Mouse (Mus musculus) kidney, postnatal 10 days (tissue): ENCODE results near the gene Lsm7.

Experiments
- DNase-seq: peaks from one replicate; pipeline ENCODE4 v3.0.0; 2021; ENCODE audit warnings: mixed read lengths

Lsm7 gene

DNA sequence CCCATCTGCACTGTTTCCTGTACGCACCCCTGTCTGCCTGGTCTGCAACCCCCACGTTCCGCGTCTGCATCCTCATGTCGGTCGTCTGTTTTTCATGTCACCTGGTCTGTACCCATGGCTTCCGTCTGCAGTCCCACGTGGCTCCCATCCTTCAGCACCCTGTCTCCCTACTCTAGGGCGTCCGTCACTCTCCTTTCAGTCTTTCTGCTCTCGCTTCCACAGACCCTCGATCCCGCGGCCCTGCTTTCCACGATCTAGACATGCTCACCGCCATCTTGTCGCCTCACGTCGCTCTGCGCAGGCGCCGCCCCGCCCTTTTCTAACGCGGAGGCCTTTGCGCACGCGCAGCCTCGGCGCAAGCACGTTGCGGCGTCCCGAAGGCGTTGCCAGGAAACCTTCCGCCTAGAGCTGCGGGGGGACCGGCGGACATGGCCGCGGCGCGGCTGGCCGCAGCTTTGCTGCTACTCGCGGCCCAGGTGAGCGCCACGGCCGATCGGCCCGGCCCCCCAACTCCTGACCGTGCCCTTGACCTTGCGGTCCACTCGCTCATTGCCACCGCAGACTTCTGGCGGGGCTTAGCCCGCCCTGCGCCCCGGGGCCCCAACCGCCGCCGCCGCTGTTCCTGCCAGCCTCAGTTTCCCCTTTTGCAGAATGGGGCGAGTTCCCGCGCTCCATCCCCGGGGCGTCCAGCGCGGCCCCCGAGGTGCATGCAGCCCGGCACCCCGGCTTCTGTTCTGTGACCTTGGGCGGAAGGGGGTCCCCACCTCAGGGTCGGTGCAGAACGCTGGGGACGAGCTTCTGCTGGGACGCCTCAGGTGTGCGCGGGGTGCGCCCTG, at the start of gene Lsm7, which contains the start of gene Sppl2b:
Gene Lsm7, minus strand, starts transcription at position 297 of the 836 bp plus-strand sequence.
Gene Sppl2b, plus strand, starts transcription at position 363 of the 836 bp plus-strand sequence.
- peak; percentile 98 for DNase-seq

DNA sequence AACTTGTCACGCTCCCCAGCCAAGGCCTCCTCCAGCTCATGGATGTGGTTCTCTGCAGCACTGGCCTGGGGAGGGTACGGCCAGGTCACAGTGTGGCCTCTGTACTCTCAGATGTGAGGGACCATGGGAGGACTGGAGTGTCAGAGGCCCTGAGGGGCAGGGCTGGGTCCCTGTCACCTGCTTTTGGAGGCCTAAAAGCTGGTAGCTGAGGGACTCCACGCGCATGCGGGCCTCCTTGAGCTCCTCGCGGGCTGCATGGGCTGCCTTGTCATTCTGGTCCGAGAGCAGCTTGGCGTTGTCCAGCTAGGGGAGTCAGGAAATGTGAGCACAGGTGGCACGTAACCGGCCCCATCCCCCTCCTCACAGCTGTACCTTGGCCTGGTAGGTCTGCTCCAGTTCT, 49.7 kb upstream of the Lsm7 start:
- no peak for DNase-seq

DNA sequence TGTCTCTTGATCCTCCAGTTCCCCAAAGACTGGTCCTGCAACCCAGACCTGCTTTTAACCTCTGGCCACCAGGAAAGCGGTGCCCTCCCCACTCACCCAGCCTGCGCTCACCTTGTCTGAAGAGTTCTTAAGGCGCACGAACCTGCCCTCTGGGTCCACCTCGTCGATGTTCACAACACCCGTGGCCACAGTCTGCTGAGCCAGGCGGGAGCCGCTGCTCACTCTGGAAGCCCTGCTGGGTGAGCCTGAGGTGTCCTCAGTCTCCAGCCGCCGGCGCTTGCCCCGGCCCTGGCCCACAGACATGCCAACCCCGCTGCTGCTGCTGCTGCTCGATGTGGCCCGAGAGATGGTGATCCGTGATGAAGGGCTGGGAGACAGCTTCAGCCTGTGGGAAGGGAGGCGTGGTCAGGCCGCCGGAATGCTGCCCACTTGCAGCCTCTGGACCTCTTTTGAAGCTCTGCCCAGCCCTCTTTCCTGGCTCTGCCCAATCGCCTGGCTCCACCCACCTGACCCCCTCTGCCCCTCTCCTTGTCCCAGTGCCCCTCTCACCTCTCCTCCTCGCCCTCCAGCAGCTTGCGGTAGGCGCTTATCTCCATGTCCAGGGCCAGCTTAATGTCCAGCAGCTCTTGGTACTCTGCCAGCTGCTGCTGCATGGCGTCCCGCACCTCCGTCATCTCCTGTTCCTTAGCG, 49.1 kb upstream of the Lsm7 start:
- DNase-seq, result peak; percentile 32

DNA sequence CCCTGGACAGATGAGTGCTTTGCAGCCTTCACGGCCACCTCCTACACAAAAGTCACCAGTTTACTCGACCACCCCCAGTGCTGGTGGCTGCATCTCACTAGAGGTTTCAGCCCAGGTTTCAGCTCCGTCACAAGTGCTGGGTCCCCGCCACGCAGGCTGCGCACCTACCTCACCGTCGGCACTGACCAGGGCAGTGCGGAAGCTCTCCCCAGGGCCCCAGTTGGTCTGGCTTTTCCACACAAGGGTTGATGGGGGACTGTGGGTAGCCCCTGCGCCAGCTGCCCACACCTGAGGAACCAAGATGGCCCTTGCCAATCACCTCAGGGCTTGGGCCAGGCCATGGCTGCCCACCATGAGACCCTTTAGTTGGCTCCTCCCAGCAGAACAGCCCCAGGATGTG, 48.3 kb upstream of the Lsm7 start:
- no peak for DNase-seq

- no peak for DNase-seq
These were observed 47.4 kb upstream of the Lsm7 start for GRCm38 (mm10) chr10:80902273-80902940.

- peak; percentile 28 for DNase-seq
These were observed 46.6 kb upstream of the Lsm7 start for GRCm38 (mm10) chr10:80901409-80902272.

- DNase-seq, result peak; percentile 98
These were observed 45.6 kb upstream of the Lsm7 start, which contains the start of gene Timm13 for GRCm38 (mm10) chr10:80900318-80901247. Gene Timm13 (minus strand): TSS chr10:80900969.

DNA sequence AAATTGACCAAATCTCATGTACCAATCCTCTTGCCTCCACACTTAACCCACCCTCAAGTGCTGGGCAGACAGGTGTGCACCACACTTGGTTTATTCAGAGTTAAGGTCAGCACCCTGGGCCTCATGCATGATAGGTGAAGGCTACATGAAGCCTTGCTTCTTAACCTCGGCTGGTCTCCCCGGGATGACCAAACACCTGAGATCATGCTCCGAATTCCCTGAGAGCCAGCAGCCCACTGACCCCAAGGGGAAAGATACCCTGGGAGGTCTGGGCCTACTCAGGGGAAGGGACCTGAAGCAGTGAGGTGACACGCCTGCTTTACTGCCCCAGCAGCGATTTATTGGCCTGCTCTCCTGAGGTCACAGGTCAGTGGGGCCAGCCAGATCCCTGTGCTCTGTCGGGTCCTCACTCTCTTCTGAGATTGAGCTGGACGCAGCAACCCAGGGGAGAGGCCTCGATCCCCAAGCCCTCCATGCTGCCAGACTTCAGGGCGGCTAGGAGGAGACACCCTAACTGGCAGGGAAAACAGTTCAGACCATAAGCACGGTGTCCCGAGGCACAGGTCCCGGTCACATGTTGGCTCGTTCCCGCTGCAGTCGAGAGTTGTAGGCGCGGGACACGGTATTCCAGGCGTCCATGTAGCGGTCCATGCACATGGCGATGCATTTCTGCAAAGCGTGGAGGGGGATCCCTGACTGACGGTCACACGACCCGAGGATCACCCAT, 44.7 kb upstream of the Lsm7 start:
- DNase-seq, result no peak

DNA sequence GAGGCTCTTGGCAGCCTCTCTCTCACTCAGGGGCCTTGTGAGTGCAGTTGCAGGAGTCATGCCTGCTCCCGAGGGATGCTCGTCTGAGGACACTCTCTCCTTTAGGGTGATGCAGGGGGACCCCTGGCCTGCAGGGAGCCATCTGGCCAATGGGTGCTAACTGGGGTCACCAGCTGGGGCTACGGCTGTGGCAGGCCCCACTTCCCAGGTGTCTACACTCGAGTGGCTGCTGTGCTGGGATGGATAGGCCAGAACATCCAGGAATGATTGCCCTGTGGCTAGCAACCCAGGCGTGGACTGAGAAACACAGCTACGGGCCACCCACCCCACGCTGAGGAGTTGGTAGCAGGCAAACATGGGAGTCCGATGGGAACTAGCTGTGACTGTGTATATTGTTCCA, 44.1 kb upstream of the Lsm7 start:
- DNase-seq, result no peak

- DNase-seq, result no peak
These were observed 43.0 kb upstream of the Lsm7 start for GRCm38 (mm10) chr10:80897861-80898510.

GRCm38 (mm10) chr10:80896581-80897485, 41.8 kb upstream of the Lsm7 start:
- DNase-seq, result no peak

- DNase-seq, result no peak
These were observed 40.7 kb upstream of the Lsm7 start for GRCm38 (mm10) chr10:80895697-80896096.

- DNase-seq, result no peak
These were observed 40.1 kb upstream of the Lsm7 start for GRCm38 (mm10) chr10:80895100-80895499.

GRCm38 (mm10) chr10:80887181-80887580, 32.2 kb upstream of the Lsm7 start:
- peak; percentile 81 for DNase-seq

DNA sequence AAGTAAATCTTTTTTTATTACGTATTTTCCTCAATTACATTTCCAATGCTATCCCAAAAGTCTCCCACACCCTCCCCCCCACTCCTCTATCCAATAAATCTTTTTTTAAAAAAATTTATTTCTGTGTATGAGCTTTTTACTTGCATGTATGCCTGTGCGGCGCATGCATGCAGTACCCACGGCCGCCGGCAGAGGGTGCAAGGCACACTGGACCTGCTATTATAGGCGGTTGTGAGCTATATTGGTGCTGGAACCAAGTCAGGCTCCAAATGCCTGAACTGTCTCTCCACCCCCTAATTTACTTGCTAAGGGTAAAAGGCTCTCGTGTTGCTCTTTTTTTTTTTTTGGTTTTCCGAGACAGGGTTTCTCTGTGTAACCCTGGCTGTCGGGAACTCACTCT, 26.3 kb upstream of the Lsm7 start:
- DNase-seq, result peak; percentile 86

GRCm38 (mm10) chr10:80880901-80881300, 25.9 kb upstream of the Lsm7 start:
- DNase-seq, result no peak

DNA sequence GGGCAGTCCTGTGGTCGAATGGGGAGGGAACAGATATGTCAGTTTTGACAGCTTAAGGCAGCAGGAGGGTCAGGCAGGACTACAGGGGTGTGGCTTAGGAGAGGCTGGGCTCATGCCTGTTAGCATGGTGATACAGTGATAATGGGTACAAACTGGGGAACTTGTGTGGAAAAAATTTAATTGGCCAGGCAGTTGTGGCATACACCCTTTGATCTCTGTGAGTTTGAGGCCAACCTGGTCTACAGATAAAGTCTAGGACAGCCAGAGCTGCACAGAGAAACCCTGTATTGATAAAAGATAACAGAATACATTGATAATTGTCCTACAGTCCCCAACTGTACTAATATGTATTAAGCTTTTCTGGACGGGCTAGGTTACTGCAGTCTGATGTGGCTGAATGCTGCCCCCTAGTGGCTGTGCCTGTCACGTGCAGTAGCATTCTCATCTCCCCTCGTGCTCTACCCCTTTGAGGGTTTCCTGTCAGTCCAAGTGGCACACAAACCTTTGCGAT, 25.2 kb upstream of the Lsm7 start:
- peak; percentile 80 for DNase-seq

DNA sequence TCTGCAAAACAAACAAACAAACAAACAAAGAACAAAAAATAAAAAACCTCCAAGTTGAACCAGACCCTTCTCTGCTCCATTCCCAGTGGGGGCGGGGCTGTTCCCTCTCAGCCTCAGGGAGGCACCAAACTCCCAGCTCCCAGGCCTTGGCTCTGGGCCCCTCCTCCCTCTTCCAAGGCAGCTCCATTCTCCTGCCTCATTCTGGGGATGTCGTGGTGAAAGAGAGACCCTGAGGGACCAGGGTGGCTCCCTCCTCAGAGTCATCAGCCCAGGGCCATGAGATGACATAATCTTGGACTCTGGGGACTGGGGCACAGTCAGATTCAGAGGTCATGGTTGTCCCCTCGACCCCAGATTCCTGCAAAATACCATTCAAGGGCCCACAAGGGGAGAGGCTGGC, 21.6 kb upstream of the Lsm7 start:
- no peak for DNase-seq

DNA sequence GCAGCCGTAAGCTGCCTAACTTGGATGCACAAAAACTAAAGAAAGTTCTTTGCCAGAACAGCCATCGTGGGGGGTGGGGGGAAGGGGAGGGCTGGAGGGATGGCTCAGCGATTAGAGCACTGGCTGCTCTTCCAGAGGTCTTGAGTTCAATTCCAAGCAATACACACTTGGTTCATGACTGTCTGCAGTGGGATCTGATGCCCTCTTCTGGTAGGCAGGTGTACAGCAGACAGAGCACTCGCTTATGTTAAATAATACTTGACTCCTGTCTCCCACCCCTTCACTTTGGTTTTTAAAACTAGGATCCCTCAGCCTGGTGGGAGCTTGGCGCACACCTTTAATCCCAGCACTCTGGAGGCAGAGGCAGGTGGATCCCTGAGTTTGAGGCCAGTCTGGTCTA, 21.0 kb upstream of the Lsm7 start:
- peak; percentile 76 for DNase-seq
